Mouse (Mus musculus): Measurements from ENCODE around the gene Agl. TPM values are rescaled to one million over a fixed set of nuclear protein-coding genes. Genes with fewer than 3 reads are reported as not detected.

Agl gene
- polyA plus RNA-seq, 1 experiment from 2014 or later = 6.3 TPM

GRCm38 (mm10) chr3:116694312-116694711, 113.7 kb downstream of the Agl start:
- Histone ChIP-seq H3K4me3 (ENCODE audit: low read depth, low read length) (no peak overlapping the region), H3K27me3 (replicated peaks; ENCODE audit: control insufficient read depth, insufficient read depth, low read length) (no peaks in the 10 kb centered on the region), H3K4me1 (replicated peaks; ENCODE audit: control insufficient read depth, insufficient read depth, low read length) (no peaks in the 10 kb centered on the region), H3K27ac (ENCODE audit: low read depth, low read length) (no peak overlapping the region), H3K4me2 (replicated peaks; ENCODE audit: low read depth) (no peak overlapping the region), H3K9ac (ENCODE audit: low read depth, low read length) (no peak overlapping the region), H3K36me3 (ENCODE audit: control insufficient read depth, insufficient read depth) (peaks cover 18% of the 10 kb centered on the region), H3K9me3 (ENCODE audit: control insufficient read depth) (no peaks in the 10 kb centered on the region)
- ATAC-seq = no peak
- no peak for TF ChIP-seq CTCF (IDR thresholded peaks at IDR 0.05; ENCODE audit: low read depth)
- 87% methylated on average over 3 of the region's 3 CpGs for WGBS

Other genes starting within 250 kb of the Agl start
- gene Lrrc39, start 245.2 kb downstream of the Agl start, polyA plus RNA-seq (2015; fragmentation: Nextera tagmentation; extraction: Ambion mirVana) = 5.2 and 5.4 TPM in 2 replicates
- 4.1 TPM in 2 replicates for gene Sass6, start 213.2 kb downstream of the Agl start, polyA plus RNA-seq (2015; fragmentation: Nextera tagmentation; extraction: Ambion mirVana)
- gene Trmt13, start 193.6 kb downstream of the Agl start, polyA plus RNA-seq (2015; fragmentation: Nextera tagmentation; extraction: Ambion mirVana) = 8.2 and 11.0 TPM in 2 replicates
- gene Mfsd14a, start 145.5 kb downstream of the Agl start, polyA plus RNA-seq (2015; fragmentation: Nextera tagmentation; extraction: Ambion mirVana) = 39.4 and 40.0 TPM in 2 replicates
- gene Gm43191, start 126.9 kb downstream of the Agl start, polyA plus RNA-seq (2015; fragmentation: Nextera tagmentation; extraction: Ambion mirVana) = not detected in 2 replicates
- 19.1 and 20.0 TPM in 2 replicates for gene Slc35a3, start 95.3 kb downstream of the Agl start, polyA plus RNA-seq (2015; fragmentation: Nextera tagmentation; extraction: Ambion mirVana)
- gene Frrs1, start 51.3 kb upstream of the Agl start, polyA plus RNA-seq (2015; fragmentation: Nextera tagmentation; extraction: Ambion mirVana) = 18.6 and 18.9 TPM in 2 replicates
- gene 4930455H04Rik, start 160.1 kb upstream of the Agl start, polyA plus RNA-seq (2015; fragmentation: Nextera tagmentation; extraction: Ambion mirVana) = not detected in 2 replicates
- gene Palmd, start 160.8 kb upstream of the Agl start, polyA plus RNA-seq (2015; fragmentation: Nextera tagmentation; extraction: Ambion mirVana) = 2.1 and 2.5 TPM in 2 replicates